Mouse (Mus musculus): ENCODE data around the gene Dleu7. TPM values are rescaled to one million over a fixed set of nuclear protein-coding genes. Genes with fewer than 3 reads are reported as not detected.

Dleu7 gene
- total RNA-seq, 1 experiment from 2014 or later, result not detected

- no peak for DNase-seq
These were observed 9.9 kb downstream of the Dleu7 start for GRCm38 (mm10) chr14:62282974-62283373.

GRCm38 (mm10) chr14:62273604-62274003 is 19.2 kb downstream of the Dleu7 start:
- DNase-seq, result no peak

GRCm38 (mm10) chr14:62270698-62271396 is 22.0 kb downstream of the Dleu7 start:
- no peak for DNase-seq

GRCm38 (mm10) chr14:62258978-62259536 is 33.8 kb downstream of the Dleu7 start:
- no peak for DNase-seq

GRCm38 (mm10) chr14:62258125-62258524 is 34.7 kb downstream of the Dleu7 start:
- DNase-seq, result no peak

- DNase-seq, result peak; percentile 42
These were observed 36.8 kb downstream of the Dleu7 start for GRCm38 (mm10) chr14:62256066-62256465.

- no peak for DNase-seq
These were observed 38.5 kb downstream of the Dleu7 start for GRCm38 (mm10) chr14:62254371-62254770.

- DNase-seq, result peak; percentile 18
These were observed 40.8 kb downstream of the Dleu7 start for GRCm38 (mm10) chr14:62251999-62252398.

- DNase-seq, result no peak
These were observed 42.8 kb downstream of the Dleu7 start for GRCm38 (mm10) chr14:62250046-62250445.

- no peak for DNase-seq
These were observed 43.6 kb downstream of the Dleu7 start for GRCm38 (mm10) chr14:62249251-62249650.

GRCm38 (mm10) chr14:62248796-62249195 is 44.1 kb downstream of the Dleu7 start:
- DNase-seq, result peak; percentile 5

- DNase-seq, result no peak
These were observed 44.5 kb downstream of the Dleu7 start for GRCm38 (mm10) chr14:62248345-62248744.

- no peak for DNase-seq
These were observed 47.3 kb downstream of the Dleu7 start for GRCm38 (mm10) chr14:62245557-62245956.

GRCm38 (mm10) chr14:62243530-62243929 is 49.3 kb downstream of the Dleu7 start:
- DNase-seq, result no peak

GRCm38 (mm10) chr14:62235969-62236368 is 56.9 kb downstream of the Dleu7 start:
- no peak for DNase-seq

- no peak for DNase-seq
These were observed 57.6 kb downstream of the Dleu7 start for GRCm38 (mm10) chr14:62235214-62235613.

- no peak for DNase-seq
These were observed 61.9 kb downstream of the Dleu7 start for GRCm38 (mm10) chr14:62230968-62231367.

- no peak for DNase-seq
These were observed 65.7 kb downstream of the Dleu7 start for GRCm38 (mm10) chr14:62227101-62227500.

GRCm38 (mm10) chr14:62226576-62227047 is 66.2 kb downstream of the Dleu7 start:
- DNase-seq, result no peak

Other genes starting within 250 kb of the Dleu7 start
- gene Rnaseh2b, start 458 bp downstream of the Dleu7 start, total RNA-seq (2021), result 25.8 and 27.0 TPM in 2 replicates
- 0.90 and 1.3 TPM in 2 replicates for gene Gucy1b2, start 163.2 kb upstream of the Dleu7 start, total RNA-seq (2021)